Mouse (Mus musculus) embryonic facial prominence, embryonic 12.5 days (tissue): ENCODE measurements around the gene Lad1. TPM values are rescaled to one million over a fixed set of nuclear protein-coding genes. Genes with fewer than 3 reads are reported as not detected.

ENCODE experiments used
- ATAC-seq: fragments of 200-750 bp; cut with Nextera tagmentation; 2 replicates; pipeline ENCODE4 v1.8.0; 2017; ENCODE audit not compliant: insufficient number of reproducible peaks, insufficient read depth, low FRiP score, low TSS enrichment
- H3K27ac ChIP-seq: fragments of 300-500 bp; sonication (generic); 2 replicates; pipeline ENCODE4 v1.5.1; 2016; ENCODE audit warnings: mild to moderate bottlenecking
- H3K27me3 ChIP-seq: fragments of 300-500 bp; sonication (generic); 2 replicates; pipeline ENCODE4 v1.6.1; 2016; ENCODE audit warnings: mild to moderate bottlenecking, moderate library complexity
- H3K36me3 ChIP-seq: fragments of 300-500 bp; sonication (generic); 2 replicates; pipeline ENCODE4 v1.6.1; 2016; ENCODE audit warnings: mild to moderate bottlenecking
- H3K4me1 ChIP-seq: fragments of 300-500 bp; sonication (generic); 2 replicates; pipeline ENCODE4 v1.6.1; 2016
- H3K4me2 ChIP-seq: fragments of 300-500 bp; sonication (generic); replicated peaks from 2 replicates; pipeline ENCODE4 v1.6.1; 2016; ENCODE audit warnings: mild to moderate bottlenecking, moderate library complexity
- H3K4me3 ChIP-seq: fragments of 300-500 bp; sonication (generic); 2 replicates; pipeline ENCODE4 v1.5.1; 2016; ENCODE audit warnings: mild to moderate bottlenecking
- H3K9ac ChIP-seq: fragments of 300-500 bp; sonication (generic); 2 replicates; pipeline ENCODE4 v1.6.1; 2016; ENCODE audit warnings: mild to moderate bottlenecking, moderate library complexity
- H3K9me3 ChIP-seq: fragments of 300-500 bp; sonication (generic); 2 replicates; pipeline ENCODE4 v1.6.1; 2016; ENCODE audit warnings: mild to moderate bottlenecking, moderate library complexity
- whole genome bisulfite sequencing: fragments of 180-500 bp; shearing (Covaris S2); methylation state at CpG from one replicate; pipeline ENCODE4 v1.1.7; 2016; 5-methylcytosine and 5-hydroxymethylcytosine counted together
- polyA plus RNA-seq: library from polyadenylated mRNA; unstranded; fragments of >200 nt; fragmentation: Nextera tagmentation; extraction: Ambion mirVana; gene quantifications from 2 replicates; pipeline ENCODE4 v1.2.1, GENCODE M21; 2016

The Lad1 gene
- polyA plus RNA-seq, 1 experiment from 2014 or later = 6.6 TPM

GRCm38 (mm10) chr1:135861980-135862552 lies 43.7 kb downstream of the Lad1 start:
- Histone ChIP-seq H3K9ac (no peak overlapping the region), H3K4me3 (no peak overlapping the region), H3K9me3 (no peaks in the 10 kb centered on the region), H3K36me3 (no peaks in the 10 kb centered on the region), H3K4me2 (no peak overlapping the region), H3K4me1 (no peaks in the 10 kb centered on the region), H3K27me3 (no peaks in the 10 kb centered on the region), H3K27ac (no peak overlapping the region)
- no peak for ATAC-seq
- 67% methylated on average over 9 of the region's 9 CpGs for WGBS

DNA sequence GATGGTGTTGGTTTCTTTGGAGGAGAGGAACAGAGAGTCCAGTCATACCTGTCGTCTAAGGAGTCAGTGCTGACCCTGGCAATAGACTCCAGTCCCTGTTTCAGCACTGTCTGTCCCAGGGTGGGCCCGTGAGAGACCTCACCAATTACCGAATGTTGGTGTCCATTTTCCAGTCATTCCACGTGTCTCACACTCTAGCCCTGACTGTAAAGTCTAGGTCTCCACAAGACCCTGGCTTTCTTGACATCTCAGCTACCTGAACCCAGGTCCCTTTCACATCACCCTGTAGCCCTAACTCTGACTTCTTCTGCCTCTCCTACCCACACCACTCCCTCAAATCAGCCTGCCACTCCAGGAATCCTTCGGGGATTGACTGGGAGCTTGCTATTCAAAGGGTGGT lies 44.2 kb downstream of the Lad1 start:
- 77% methylated on average over 5 of the region's 5 CpGs for WGBS
- no peak overlapping the region for H3K4me3 ChIP-seq

DNA sequence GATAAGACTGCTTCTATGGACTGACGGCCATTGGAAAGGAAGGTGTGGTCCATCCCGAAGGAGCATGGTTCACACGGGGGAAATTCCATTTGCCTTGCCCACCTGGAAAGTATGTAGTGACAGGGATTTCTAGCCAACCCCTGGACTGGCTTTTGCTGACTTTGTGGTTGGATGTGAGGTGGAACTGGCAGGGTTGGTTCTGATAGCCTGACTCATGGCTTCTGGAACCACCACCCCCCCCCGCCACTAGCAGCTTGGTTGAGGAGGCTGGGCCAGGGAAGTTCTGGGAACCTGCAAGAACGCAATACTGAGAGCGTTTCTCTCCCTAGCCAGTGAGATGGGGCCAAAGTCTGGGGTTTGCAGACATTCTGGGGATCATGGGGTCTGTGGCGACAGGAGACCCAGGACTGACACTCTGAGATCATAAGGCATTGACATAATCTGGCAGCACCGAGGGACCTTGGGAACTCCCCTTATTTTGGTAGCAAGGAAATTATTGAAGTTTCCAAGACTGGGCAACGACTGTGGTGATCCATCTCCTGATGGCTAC lies 45.5 kb downstream of the Lad1 start:
- Histone ChIP-seq H3K9me3 (no peaks in the 10 kb centered on the region), H3K4me2 (no peak overlapping the region), H3K36me3 (no peaks in the 10 kb centered on the region), H3K27ac (no peak overlapping the region), H3K4me1 (no peaks in the 10 kb centered on the region), H3K9ac (no peak overlapping the region), H3K27me3 (no peaks in the 10 kb centered on the region), H3K4me3 (no peak overlapping the region)
- 82% methylated on average over 9 of the region's 9 CpGs for WGBS
- no peak for ATAC-seq

More for the DNA sequence above, 44.2 kb downstream of the Lad1 start:
- Histone ChIP-seq H3K9ac (no peak overlapping the region), H3K4me1 (no peaks in the 10 kb centered on the region), H3K36me3 (no peaks in the 10 kb centered on the region), H3K27me3 (no peaks in the 10 kb centered on the region), H3K27ac (no peak overlapping the region), H3K9me3 (no peaks in the 10 kb centered on the region), H3K4me2 (no peak overlapping the region)
- no peak for ATAC-seq

DNA sequence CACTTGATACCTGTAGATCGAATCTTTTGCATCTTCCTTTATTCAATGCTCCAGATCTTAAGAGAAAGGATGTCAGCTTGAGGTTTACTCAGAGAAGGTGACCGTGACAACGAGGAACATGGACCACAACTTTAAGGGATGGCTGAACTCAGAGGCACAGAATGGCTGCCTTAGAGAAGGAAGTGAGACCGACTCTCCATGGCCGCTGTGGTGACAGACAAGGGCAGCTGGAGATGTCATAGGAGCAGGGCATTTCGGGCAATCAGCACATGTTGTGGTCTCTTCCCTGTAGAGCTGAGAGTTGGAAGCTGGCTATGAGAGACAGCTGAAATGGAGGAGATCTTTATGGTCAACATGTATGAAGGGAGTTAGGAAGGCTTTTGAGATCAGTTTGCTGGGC lies 46.4 kb downstream of the Lad1 start:
- H3K4me1 ChIP-seq = no peaks in the 10 kb centered on the region
- no peaks in the 10 kb centered on the region for H3K9me3 ChIP-seq
- no peak overlapping the region for H3K4me2 ChIP-seq
- H3K27ac ChIP-seq = no peak overlapping the region
- ATAC-seq = no peak
- H3K27me3 ChIP-seq = no peaks in the 10 kb centered on the region
- H3K4me3 ChIP-seq = no peak overlapping the region
- H3K36me3 ChIP-seq = no peaks in the 10 kb centered on the region
- no peak overlapping the region for H3K9ac ChIP-seq
- WGBS = 77% methylated on average over 6 of the region's 6 CpGs

GRCm38 (mm10) chr1:135865518-135866194 lies 47.3 kb downstream of the Lad1 start:
- no peak overlapping the region for H3K4me2 ChIP-seq
- WGBS = 47% methylated on average over 19 of the region's 19 CpGs
- no peak; the same call in 1 of the 2 replicates for ATAC-seq

DNA sequence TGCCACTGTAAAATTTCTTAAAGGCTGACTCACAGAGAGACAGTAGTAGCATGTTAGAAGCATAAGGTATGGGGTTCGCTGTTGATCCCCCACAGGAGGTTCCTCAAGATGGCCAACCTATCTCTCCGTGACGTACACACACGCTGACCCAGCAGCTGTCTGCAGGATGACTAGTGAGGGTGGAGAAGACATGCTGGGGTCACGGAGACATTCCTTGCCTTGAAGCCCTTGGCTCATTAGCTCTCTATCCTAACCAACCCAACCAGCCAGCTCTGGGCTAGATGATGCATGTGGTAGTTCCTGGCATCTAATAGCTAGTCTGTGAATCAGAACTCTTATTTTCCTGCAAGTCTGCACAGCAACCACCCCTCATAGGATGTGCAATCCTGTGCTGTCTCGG lies 50.2 kb downstream of the Lad1 start:
- no peaks in the 10 kb centered on the region for H3K9me3 ChIP-seq
- H3K9ac ChIP-seq = no peak overlapping the region
- no peaks in the 10 kb centered on the region for H3K36me3 ChIP-seq
- WGBS = 92% methylated on average over 6 of the region's 6 CpGs
- no peak for ATAC-seq
- no peak overlapping the region for H3K4me3 ChIP-seq
- H3K27me3 ChIP-seq = no peaks in the 10 kb centered on the region
- no peak overlapping the region for H3K27ac ChIP-seq
- H3K4me1 ChIP-seq = no peaks in the 10 kb centered on the region
- no peak overlapping the region for H3K4me2 ChIP-seq

More at GRCm38 (mm10) chr1:135865518-135866194, 47.3 kb downstream of the Lad1 start:
- Histone ChIP-seq H3K27ac (no peak overlapping the region), H3K9ac (no peak overlapping the region), H3K9me3 (no peaks in the 10 kb centered on the region), H3K36me3 (no peaks in the 10 kb centered on the region), H3K4me3 (no peak overlapping the region), H3K4me1 (no peaks in the 10 kb centered on the region), H3K27me3 (no peaks in the 10 kb centered on the region)

GRCm38 (mm10) chr1:135872991-135873390 lies 54.6 kb downstream of the Lad1 start:
- Histone ChIP-seq H3K4me2 (no peak overlapping the region), H3K4me3 (no peak overlapping the region), H3K27ac (no peak overlapping the region), H3K4me1 (no peaks in the 10 kb centered on the region), H3K9me3 (no peaks in the 10 kb centered on the region), H3K36me3 (no peaks in the 10 kb centered on the region), H3K27me3 (no peaks in the 10 kb centered on the region), H3K9ac (no peak overlapping the region)
- ATAC-seq = no peak
- 88% methylated on average over 4 of the region's 4 CpGs for WGBS

GRCm38 (mm10) chr1:135877248-135877647 lies 58.9 kb downstream of the Lad1 start:
- no peaks in the 10 kb centered on the region for H3K4me1 ChIP-seq
- no peak for ATAC-seq
- H3K9me3 ChIP-seq = no peaks in the 10 kb centered on the region
- no peaks in the 10 kb centered on the region for H3K27me3 ChIP-seq
- no peak overlapping the region for H3K9ac ChIP-seq
- WGBS = 83% methylated on average over 2 of the region's 2 CpGs
- no peak overlapping the region for H3K4me3 ChIP-seq
- H3K4me2 ChIP-seq = no peak overlapping the region
- no peak overlapping the region for H3K27ac ChIP-seq
- H3K36me3 ChIP-seq = no peaks in the 10 kb centered on the region

GRCm38 (mm10) chr1:135882385-135883109 lies 64.1 kb downstream of the Lad1 start:
- Histone ChIP-seq H3K27ac (no peak overlapping the region), H3K27me3 (no peaks in the 10 kb centered on the region), H3K4me1 (no peaks in the 10 kb centered on the region), H3K4me2 (no peak overlapping the region), H3K9ac (no peak overlapping the region), H3K36me3 (no peaks in the 10 kb centered on the region), H3K9me3 (no peaks in the 10 kb centered on the region), H3K4me3 (no peak overlapping the region)
- WGBS = 72% methylated on average over 10 of the region's 10 CpGs
- ATAC-seq = no peak

Other genes with a start within 250 kb of the Lad1 start
- gene Nav1, start 211.3 kb upstream of the Lad1 start, polyA plus RNA-seq = 18.6 and 19.6 TPM in 2 replicates
- gene Csrp1, start 98.5 kb upstream of the Lad1 start, polyA plus RNA-seq = 75.1 and 78.9 TPM in 2 replicates
- gene Phlda3, start 52.5 kb upstream of the Lad1 start, polyA plus RNA-seq = 52.8 and 55.0 TPM in 2 replicates
- 48.6 and 66.8 TPM in 2 replicates for gene Tnni1, start 39.2 kb upstream of the Lad1 start, polyA plus RNA-seq
- 23.0 and 27.7 TPM in 2 replicates for gene Tnnt2, start 17.8 kb downstream of the Lad1 start, polyA plus RNA-seq
- gene Pkp1, start 100.6 kb downstream of the Lad1 start, polyA plus RNA-seq = 1.7 and 1.9 TPM in 2 replicates
- gene Igfn1, start 187.7 kb downstream of the Lad1 start, polyA plus RNA-seq = 0.09 TPM in 1 of 2 replicates, not detected in the other
- gene Tmem9, start 189.6 kb downstream of the Lad1 start, polyA plus RNA-seq = 172 and 173 TPM in 2 replicates
- gene Ascl5, start 232.2 kb downstream of the Lad1 start, polyA plus RNA-seq = 0.42 TPM in 1 of 2 replicates, not detected in the other
- 1.2 and 1.3 TPM in 2 replicates for gene Cacna1s, start 234.2 kb downstream of the Lad1 start, polyA plus RNA-seq